Mouse (Mus musculus): Measurements from ENCODE around the gene Hsf4.

Gene Hsf4

GRCm38 (mm10) chr8:105305211-105306145 lies 35.9 kb downstream of the Hsf4 start, which contains the start of gene Elmo3:
Elmo3 (plus strand) TSS chr8:105305601.
- peak; percentile 47 to 60 for DNase-seq (ENCODE audit: low spot score in 2 of 2)

DNA sequence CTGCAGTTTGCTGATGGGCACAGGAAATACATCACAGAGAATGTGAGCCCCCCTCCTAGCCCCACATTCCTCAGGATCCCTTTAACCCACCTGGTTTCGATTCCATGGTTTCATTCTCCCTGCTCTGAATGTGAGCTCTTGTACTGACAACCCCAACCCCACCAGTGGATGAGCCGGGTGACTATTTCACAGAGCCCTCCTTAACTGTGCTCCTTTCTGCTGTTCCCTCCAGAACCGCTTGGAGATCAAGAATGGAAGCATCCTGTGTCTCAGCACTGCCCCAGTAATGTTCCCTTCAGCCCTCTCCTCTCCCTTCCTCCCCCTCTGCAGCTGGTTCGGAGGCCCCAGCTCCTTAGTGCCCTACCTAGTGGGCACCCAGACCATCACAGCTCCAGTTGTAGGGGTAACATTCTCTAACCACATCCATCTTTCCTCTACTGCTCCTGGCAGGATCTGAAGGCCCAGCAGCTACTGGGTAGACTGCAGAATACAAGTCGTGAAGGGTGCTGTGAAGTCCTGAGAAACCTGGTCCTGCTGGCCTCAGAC lies 36.6 kb downstream of the Hsf4 start:
- DNase-seq (ENCODE audit: low spot score in 2 of 2) = no peak

DNA sequence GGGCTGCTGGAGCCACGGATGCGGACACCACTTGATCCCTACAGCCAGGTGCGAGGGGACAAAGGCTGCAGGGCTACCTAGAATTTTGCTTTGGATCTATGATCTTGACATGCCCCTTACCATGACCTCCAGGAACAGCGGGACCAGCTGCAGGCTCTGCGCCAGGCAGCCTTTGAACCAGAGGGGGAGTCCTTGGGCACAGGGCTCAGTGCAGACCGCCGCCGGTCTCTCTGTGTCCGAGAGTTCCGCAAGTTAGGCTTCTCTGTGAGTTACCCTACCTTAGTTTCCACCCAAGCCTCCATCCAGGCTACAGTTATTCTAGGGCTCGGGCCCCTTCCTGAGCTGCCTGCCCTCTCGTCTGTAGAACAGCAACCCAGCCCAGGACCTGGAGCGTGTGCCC lies 38.1 kb downstream of the Hsf4 start:
- DNase-seq (ENCODE audit: low spot score in 2 of 2) = no peak

GRCm38 (mm10) chr8:105308428-105308827 lies 38.8 kb downstream of the Hsf4 start:
- DNase-seq (ENCODE audit: low spot score in 2 of 2) = no peak

DNA sequence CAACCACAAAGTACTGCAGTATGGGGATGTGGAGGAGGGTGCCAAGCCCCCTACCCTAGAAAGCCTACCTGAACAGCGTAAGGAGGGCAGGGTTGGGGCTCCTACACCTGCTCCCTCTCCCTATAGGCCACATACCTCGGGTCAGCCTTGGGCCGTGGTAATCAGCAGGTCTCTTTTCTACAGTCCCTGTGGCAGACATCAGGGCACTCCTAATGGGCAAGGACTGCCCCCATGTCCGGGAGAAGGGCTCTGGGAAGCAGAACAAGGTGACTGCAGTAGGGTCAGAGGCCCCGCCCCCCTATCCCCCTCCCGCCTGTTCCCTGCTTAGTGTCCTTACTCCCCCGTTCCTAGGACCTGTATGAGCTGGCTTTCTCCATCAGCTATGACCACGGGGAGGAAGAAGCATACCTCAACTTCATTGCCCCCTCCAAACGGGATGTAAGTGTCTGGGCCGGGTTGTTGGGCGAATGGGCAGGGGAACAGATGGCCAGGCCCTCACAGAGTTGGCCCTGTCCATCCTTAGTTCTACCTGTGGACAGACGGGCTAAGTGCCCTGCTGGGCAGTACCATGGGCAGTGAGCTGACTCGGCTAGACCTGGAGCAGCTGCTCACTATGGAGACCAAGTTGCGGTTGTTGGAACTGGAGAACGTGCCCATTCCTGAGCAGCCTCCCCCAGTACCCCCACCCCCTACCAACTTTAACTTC lies 39.7 kb downstream of the Hsf4 start:
- no peak for DNase-seq (ENCODE audit: low spot score in 2 of 2)

DNA sequence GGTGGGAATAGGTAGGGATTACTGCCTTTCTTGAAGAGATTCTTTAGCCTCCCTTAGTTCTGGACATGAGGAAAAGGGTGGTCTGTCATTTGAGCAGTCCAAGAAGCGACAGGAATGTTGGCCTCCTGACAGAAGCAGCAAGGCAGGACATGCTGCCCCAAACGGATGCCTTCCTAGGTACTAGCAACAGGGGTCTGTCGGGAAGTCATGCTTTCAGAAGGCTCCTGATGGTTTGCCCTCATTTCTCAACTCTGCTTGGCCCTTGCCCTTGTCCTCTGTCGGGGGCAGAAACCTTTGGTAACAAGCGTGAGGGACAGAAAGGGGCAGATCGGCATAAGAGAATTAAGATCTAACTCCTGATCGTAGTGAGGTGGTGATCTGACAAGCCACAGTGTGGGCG lies 40.5 kb downstream of the Hsf4 start:
- no peak for DNase-seq (ENCODE audit: low spot score in 2 of 2)

GRCm38 (mm10) chr8:105311718-105312117 lies 42.1 kb downstream of the Hsf4 start:
- no peak for DNase-seq (ENCODE audit: low spot score in 2 of 2)

GRCm38 (mm10) chr8:105312891-105313481 lies 43.4 kb downstream of the Hsf4 start:
- no peak for DNase-seq (ENCODE audit: low spot score in 2 of 2)

DNA sequence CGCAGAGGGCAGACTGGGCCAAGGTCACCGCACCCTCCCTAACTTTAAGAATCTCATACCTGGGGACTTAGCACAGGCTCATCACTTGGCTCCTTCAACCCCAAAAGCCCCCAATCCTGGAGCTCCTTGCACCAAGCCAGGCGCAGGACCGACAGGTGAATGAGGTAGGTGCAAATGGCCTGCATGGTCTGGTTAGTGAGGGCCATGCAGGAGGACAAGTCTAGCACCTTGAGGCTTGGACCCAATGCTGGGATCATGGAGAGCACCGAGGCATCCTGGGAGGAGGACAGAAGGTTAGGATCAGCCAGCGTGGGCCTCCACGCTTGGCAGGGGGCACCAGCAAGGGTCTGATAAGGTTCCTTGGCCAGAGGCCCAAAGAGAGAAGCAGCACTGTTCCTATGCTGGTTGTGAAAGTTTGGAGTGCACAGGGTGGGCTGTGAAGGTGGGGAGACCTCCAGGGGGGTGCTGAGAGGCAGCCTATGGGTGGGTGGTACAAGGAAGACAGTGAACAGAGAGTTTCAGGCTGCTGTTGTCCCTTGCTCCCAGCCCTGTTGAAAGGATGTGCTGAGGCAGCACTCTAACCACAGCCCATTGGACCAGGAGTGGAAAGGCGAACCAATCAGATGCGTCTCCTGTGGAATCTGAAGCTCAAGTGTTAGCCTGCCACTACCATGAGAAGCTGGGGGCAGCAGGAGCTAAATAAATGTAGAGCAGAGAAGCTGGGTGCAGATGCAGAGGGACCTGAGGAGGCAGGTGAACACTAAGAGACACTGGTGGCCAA lies 44.2 kb downstream of the Hsf4 start:
- no peak for DNase-seq (ENCODE audit: low spot score in 2 of 2)

- no peak for DNase-seq (ENCODE audit: low spot score in 2 of 2)
These were observed 45.6 kb downstream of the Hsf4 start for GRCm38 (mm10) chr8:105315073-105315769.

DNA sequence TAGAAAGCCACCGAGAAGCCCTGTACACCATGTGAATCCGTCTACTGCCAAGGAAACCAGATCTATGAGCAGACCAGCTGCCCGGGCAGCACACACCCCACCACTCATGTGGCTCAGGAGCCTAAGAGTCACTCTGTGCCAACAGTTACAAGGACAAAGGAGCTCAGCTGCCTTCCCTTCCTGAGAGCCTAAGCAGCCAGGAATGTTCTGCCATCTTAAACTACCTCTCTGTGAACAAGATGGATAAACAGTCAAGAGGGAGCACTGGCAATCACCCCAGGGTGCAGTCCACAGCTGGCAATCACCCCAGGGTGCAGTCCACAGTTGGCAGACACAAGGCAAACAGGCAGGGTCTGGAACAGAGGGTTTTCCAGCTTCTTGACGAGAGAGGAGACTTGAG lies 48.3 kb downstream of the Hsf4 start:
- DNase-seq (ENCODE audit: low spot score in 2 of 2) = no peak

DNA sequence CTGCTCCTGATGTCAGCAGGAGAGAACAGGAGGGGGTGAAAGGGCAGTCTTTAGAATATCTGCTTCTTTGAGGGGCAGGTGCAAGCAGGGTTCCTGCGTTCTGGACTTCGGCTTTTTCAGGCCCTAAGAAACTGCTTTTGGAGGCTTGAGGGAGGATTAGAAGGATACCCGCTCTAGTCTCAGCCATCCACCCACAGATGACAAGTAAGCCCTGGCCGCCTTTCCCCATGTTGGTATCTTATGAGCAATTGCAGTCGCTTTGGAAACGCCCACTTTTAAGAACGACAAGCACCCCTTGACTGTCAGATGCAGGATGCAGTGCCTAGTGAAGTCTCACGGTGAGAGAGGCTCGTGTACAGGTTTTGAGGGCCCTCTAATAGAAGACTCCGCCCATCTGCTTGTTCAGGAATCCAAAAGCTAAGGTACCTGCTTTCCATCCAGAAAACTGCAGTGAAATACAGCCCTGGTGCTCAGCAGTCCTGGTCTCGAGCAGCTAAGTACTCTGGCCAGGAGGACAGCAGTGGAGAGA lies 49.1 kb downstream of the Hsf4 start:
- no peak for DNase-seq (ENCODE audit: low spot score in 2 of 2)

DNA sequence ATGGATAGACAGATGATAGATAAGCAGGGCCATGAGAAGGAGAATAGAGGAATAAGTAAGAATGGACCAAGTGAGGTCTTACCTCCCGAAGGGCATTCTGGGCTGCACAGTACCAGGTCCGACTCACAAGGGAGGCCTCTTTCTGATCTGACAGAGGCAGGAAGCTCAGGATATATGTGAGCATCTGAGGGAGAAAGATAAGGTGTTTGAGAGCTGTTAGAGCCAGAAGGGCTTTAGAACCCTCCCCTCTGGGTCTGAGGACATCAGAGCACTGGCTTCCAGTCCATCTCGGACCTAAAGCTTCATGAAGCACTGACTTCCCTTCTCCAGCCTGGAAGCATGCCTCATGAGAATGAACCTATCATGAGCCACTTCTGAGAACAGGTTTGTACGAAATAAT lies 53.6 kb downstream of the Hsf4 start:
- no peak for DNase-seq (ENCODE audit: low spot score in 2 of 2)
